Mouse (Mus musculus) liver, adult 2 months (tissue): ENCODE results near the gene Zfp526. TPM values are rescaled to one million over a fixed set of nuclear protein-coding genes. Genes with fewer than 3 reads are reported as not detected.

ENCODE experiments used
- DNase-seq: peaks from one replicate; pipeline ENCODE4 v3.0.0-alpha.2; 2011; ENCODE audit warnings: low read depth, low spot score; ENCODE audit errors: extremely low read depth
- H3K27ac ChIP-seq: fragments of 200-500 bp; replicated peaks from 2 replicates; pipeline ENCODE4 v1.5.1; 2012; ENCODE audit warnings: low read depth, mild to moderate bottlenecking, control low read depth, inconsistent platforms, low read length; ENCODE audit not compliant: insufficient read depth
- H3K27me3 ChIP-seq: fragments of 200-500 bp; 2 replicates; pipeline ENCODE4 v1.6.1; 2012; ENCODE audit warnings: mild to moderate bottlenecking, moderate library complexity, low read length, inconsistent platforms; ENCODE audit not compliant: control insufficient read depth, insufficient read depth
- H3K36me3 ChIP-seq: fragments of 200-500 bp; 2 replicates; pipeline ENCODE4 v1.6.1; 2012; ENCODE audit warnings: low read length, inconsistent platforms; ENCODE audit not compliant: control insufficient read depth, insufficient read depth
- H3K4me1 ChIP-seq: fragments of 200-500 bp; 2 replicates; pipeline ENCODE4 v1.6.1; 2011; ENCODE audit warnings: low read length; ENCODE audit not compliant: control insufficient read depth, insufficient read depth
- H3K4me3 ChIP-seq: fragments of 200-500 bp; 2 replicates; pipeline ENCODE4 v1.5.1; 2011; ENCODE audit warnings: low read depth, mild to moderate bottlenecking, control low read depth, low read length, moderate library complexity; ENCODE audit not compliant: insufficient read depth
- H3K79me2 ChIP-seq: fragments of 200-500 bp; 2 replicates; pipeline ENCODE4 v1.6.1; 2012; ENCODE audit warnings: inconsistent platforms, mild to moderate bottlenecking, low read length, moderate library complexity; ENCODE audit not compliant: control insufficient read depth, insufficient read depth
- H3K9ac ChIP-seq: fragments of 200-500 bp; 2 replicates; pipeline ENCODE4 v1.6.1; 2012; ENCODE audit warnings: low read depth, mild to moderate bottlenecking, control low read depth, inconsistent platforms, low read length
- CTCF ChIP-seq: fragments of 200-500 bp; IDR thresholded peaks from 2 replicates; pipeline ENCODE4 v1.5.1; 2011; ENCODE audit warnings: low read depth, low read length, control low read depth
- POLR2A ChIP-seq: fragments of 200-500 bp; IDR thresholded peaks from 2 replicates; pipeline ENCODE4 v1.6.1; 2011; ENCODE audit warnings: low read length, control low read depth; ENCODE audit not compliant: insufficient read depth; ENCODE audit errors: extremely low read depth
- WGBS: fragments of 180-500 bp; shearing (Covaris S2); methylation state at CpG from one replicate; pipeline ENCODE4 v1.1.7; 2018; 5-methylcytosine and 5-hydroxymethylcytosine counted together
- polyA plus RNA-seq: library from polyadenylated mRNA; depleted of rRNA; stranded (reverse); fragments of >200 nt; gene quantifications from 2 replicates; pipeline ENCODE4 v1.2.3, GENCODE M21; 2012
- total RNA-seq: library from RNA; depleted of rRNA; stranded (reverse); fragments of >200 nt; gene quantifications from 2 replicates; pipeline ENCODE4 v1.2.3, GENCODE M21; 2014

Gene Zfp526
- total and polyA plus RNA-seq, 2 experiments = 2.2 to 4.7 TPM

GRCm38 (mm10) chr7:25213099-25213498, 8.1 kb upstream of the Zfp526 start:
- peaks cover 5% of the 10 kb centered on the region; the same call in 1 of the 2 replicates for H3K79me2 ChIP-seq
- H3K4me1 ChIP-seq = peaks cover 6% of the 10 kb centered on the region
- H3K27me3 ChIP-seq = no peaks in the 10 kb centered on the region
- no peak overlapping the region for H3K27ac ChIP-seq
- peaks cover 25% of the 10 kb centered on the region for H3K36me3 ChIP-seq
- 57% methylated on average over 3 of the region's 3 CpGs for WGBS
- TF ChIP-seq CTCF (no peak), POLR2A (no peak)
- H3K4me3 ChIP-seq = no peak overlapping the region
- H3K9ac ChIP-seq = no peak overlapping the region
- no peak for DNase-seq

- 97% methylated on average over 2 of the region's 2 CpGs for WGBS
- no peak overlapping the region for H3K4me3 ChIP-seq
- H3K9ac ChIP-seq = no peak overlapping the region
- H3K36me3 ChIP-seq = peaks cover 25% of the 10 kb centered on the region
- H3K79me2 ChIP-seq = peaks cover 12% of the 10 kb centered on the region; the same call in 1 of the 2 replicates
- DNase-seq = no peak
- peaks cover 6% of the 10 kb centered on the region for H3K4me1 ChIP-seq
- no peak overlapping the region for H3K27ac ChIP-seq
- no peak for TF ChIP-seq CTCF
- no peak for TF ChIP-seq POLR2A
- no peaks in the 10 kb centered on the region for H3K27me3 ChIP-seq
Observed at GRCm38 (mm10) chr7:25214172-25214571, 7.1 kb upstream of the Zfp526 start.

DNA sequence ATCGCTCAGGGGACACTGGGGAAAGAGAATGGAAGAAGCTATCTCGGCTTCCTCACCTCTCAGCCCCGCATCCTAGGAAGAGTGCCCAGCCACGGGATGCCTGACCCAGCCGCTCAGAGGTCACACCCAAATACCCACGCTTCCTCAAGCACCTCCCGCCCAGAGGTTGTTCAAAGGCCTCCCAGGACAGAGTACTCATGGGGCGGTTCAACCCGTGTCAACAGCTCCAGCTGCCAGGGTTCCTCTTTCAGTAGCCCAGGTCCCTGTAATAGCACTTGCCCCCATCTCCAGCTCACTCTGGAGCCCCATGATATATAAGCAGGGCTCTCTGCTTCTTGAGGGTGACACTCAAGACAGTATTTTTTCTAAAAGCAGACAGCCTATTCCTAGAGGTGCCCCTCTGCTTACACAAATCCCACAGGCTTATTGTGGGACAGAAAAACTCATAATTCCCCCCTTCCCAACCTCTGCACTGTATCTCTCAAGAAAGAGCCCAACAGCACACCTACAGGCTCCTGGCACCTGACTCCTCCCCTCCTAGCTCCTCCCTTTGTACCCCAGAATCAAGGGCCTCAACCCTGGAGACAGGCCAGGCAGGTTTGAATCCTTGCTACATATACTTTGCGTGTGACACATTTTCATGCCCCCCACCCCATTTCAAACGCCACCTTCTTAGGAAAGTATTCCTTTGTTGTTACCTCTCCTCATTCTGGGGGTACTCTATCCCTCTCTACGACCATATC, 3.4 kb upstream of the Zfp526 start:
- H3K4me1 ChIP-seq = peaks cover 21% of the 10 kb centered on the region
- H3K36me3 ChIP-seq = peaks cover 8% of the 10 kb centered on the region
- no peak overlapping the region for H3K4me3 ChIP-seq
- H3K79me2 ChIP-seq = peaks cover 18% of the 10 kb centered on the region; the same call in 1 of the 2 replicates
- peak overlapping the region; percentile 56 for H3K27ac ChIP-seq
- no peaks in the 10 kb centered on the region for H3K27me3 ChIP-seq
- DNase-seq = peak; percentile 82
- 0 out of 2 replicates have a peak overlapping the region, but pooled peaks have one; percentile 16 for H3K9ac ChIP-seq
- no peak for TF ChIP-seq POLR2A
- TF ChIP-seq CTCF = no peak
- WGBS = 32% methylated on average over 12 of the region's 12 CpGs

GRCm38 (mm10) chr7:25218705-25219415, 2.4 kb upstream of the Zfp526 start:
- H3K9ac ChIP-seq = peak overlapping the region; percentile 78
- 1% methylated on average over 53 of the region's 53 CpGs for WGBS
- TF ChIP-seq POLR2A (no peak), CTCF (no peak)
- peaks cover 21% of the 10 kb centered on the region; the same call in 1 of the 2 replicates for H3K79me2 ChIP-seq
- H3K27me3 ChIP-seq = no peaks in the 10 kb centered on the region
- peak overlapping the region; percentile 79 for H3K27ac ChIP-seq
- H3K36me3 ChIP-seq = peaks cover 5% of the 10 kb centered on the region
- peak; percentile 34 for DNase-seq
- peaks cover 21% of the 10 kb centered on the region for H3K4me1 ChIP-seq
- peak overlapping the region; percentile 70 for H3K4me3 ChIP-seq

- Histone ChIP-seq H3K36me3 (peaks cover 3% of the 10 kb centered on the region), H3K79me2 (peaks cover 24% of the 10 kb centered on the region; the same call in 1 of the 2 replicates), H3K27ac (peak overlapping the region; percentile 79), H3K27me3 (no peaks in the 10 kb centered on the region), H3K4me1 (peaks cover 21% of the 10 kb centered on the region), H3K9ac (peak overlapping the region; percentile 78), H3K4me3 (peak overlapping the region; percentile 70)
- no peak for TF ChIP-seq CTCF
- TF ChIP-seq POLR2A = no peak
- 2% methylated on average over 16 of the region's 16 CpGs for WGBS
- no peak for DNase-seq
Observed at GRCm38 (mm10) chr7:25219416-25219750, 1.8 kb upstream of the Zfp526 start.
